Mouse (Mus musculus) ES-E14 (cell line): ENCODE results near the gene Inhba. TPM values are rescaled to one million over a fixed set of nuclear protein-coding genes. Genes with fewer than 3 reads are reported as not detected.

Experiments used
- DNase-seq: peaks from one replicate; pipeline ENCODE4 v3.0.0-alpha.2; 2013; ENCODE audit warnings: low read depth, low spot score
- H3K27ac ChIP-seq: 2 replicates; pipeline ENCODE4 v1.5.1; 2012; ENCODE audit warnings: low read depth, mild to moderate bottlenecking, low read length, moderate library complexity, mixed read lengths; ENCODE audit not compliant: poor library complexity, insufficient read depth, severe bottlenecking
- H3K36me3 ChIP-seq: 2 replicates; pipeline ENCODE4 v1.6.1; 2012; ENCODE audit warnings: mild to moderate bottlenecking, low read length, moderate library complexity, mixed read lengths; ENCODE audit not compliant: control insufficient read depth, poor library complexity, insufficient read depth, severe bottlenecking
- H3K4me1 ChIP-seq, 2 experiments: fragments of 150-350 bp in 1 of 2; sonication (generic) in 1 of 2; 2 replicates each; pipeline ENCODE4 v1.6.1; 2012; ENCODE audit warnings: low read length in 2 of 2, mild to moderate bottlenecking in 1 of 2, mixed read lengths in 1 of 2; ENCODE audit not compliant: control insufficient read depth in 2 of 2, insufficient read depth in 2 of 2, poor library complexity in 1 of 2
- H3K4me3 ChIP-seq, 2 experiments: fragments of 150-350 bp in 1 of 2; sonication (generic) in 1 of 2; 2 replicates each; pipeline ENCODE4 v1.5.1; 2012; ENCODE audit warnings: low read length in 2 of 2, low read depth in 1 of 2, mild to moderate bottlenecking in 1 of 2, mixed read lengths in 1 of 2; ENCODE audit not compliant: insufficient read depth in 1 of 2, poor library complexity in 1 of 2, severe bottlenecking in 1 of 2
- H3K9ac ChIP-seq: 2 replicates; pipeline ENCODE4 v1.6.1; 2012; ENCODE audit warnings: low read depth, mild to moderate bottlenecking, low read length, mixed read lengths; ENCODE audit not compliant: poor library complexity, insufficient read depth, severe bottlenecking
- H3K9me3 ChIP-seq: fragments of 150-350 bp; sonication (generic); 2 replicates; pipeline ENCODE4 v1.6.1; 2012; ENCODE audit warnings: low read depth, mild to moderate bottlenecking, low read length; ENCODE audit not compliant: control insufficient read depth, insufficient read depth
- CHD2 ChIP-seq: IDR thresholded peaks from 2 replicates; pipeline ENCODE4 v1.6.1; 2014; ENCODE audit warnings: mild to moderate bottlenecking, low read depth, low read length, inconsistent platforms
- HCFC1 ChIP-seq: IDR thresholded peaks from 2 replicates; pipeline ENCODE4 v1.6.1; 2012; ENCODE audit warnings: low read length, inconsistent platforms, borderline replicate concordance; ENCODE audit not compliant: insufficient read depth
- MAFK ChIP-seq: IDR thresholded peaks from 2 replicates; pipeline ENCODE4 v1.6.1; 2014; ENCODE audit warnings: mild to moderate bottlenecking, low read depth, low read length, inconsistent platforms; ENCODE audit not compliant: insufficient read depth
- ZC3H11A ChIP-seq: IDR thresholded peaks from 2 replicates; pipeline ENCODE4 v1.6.1; 2012; ENCODE audit warnings: low read depth, mild to moderate bottlenecking, inconsistent platforms, low read length, borderline replicate concordance
- ZNF384 ChIP-seq: IDR thresholded peaks from 2 replicates; pipeline ENCODE4 v1.6.1; 2012; ENCODE audit warnings: low read depth, low read length, inconsistent platforms
- in situ Hi-C, 2 experiments: fragments of 600-800 bp; cut with MboI; formaldehyde crosslinking; loops; one replicate each; pipeline ENCODE4 v1.15.1; 2025; ENCODE audit warnings: low sequenced_read_pairs in 2 of 2, inconsistent platforms in 1 of 2; ENCODE audit not compliant: unreplicated experiment in 2 of 2
- total RNA-seq: library from RNA; depleted of rRNA; stranded (reverse); fragments of 300-350 nt; gene quantifications from 2 replicates; pipeline ENCODE4 v1.2.3, GENCODE M21; 2012

Gene Inhba
- total RNA-seq, 1 experiment, result 7.5 TPM

DNA sequence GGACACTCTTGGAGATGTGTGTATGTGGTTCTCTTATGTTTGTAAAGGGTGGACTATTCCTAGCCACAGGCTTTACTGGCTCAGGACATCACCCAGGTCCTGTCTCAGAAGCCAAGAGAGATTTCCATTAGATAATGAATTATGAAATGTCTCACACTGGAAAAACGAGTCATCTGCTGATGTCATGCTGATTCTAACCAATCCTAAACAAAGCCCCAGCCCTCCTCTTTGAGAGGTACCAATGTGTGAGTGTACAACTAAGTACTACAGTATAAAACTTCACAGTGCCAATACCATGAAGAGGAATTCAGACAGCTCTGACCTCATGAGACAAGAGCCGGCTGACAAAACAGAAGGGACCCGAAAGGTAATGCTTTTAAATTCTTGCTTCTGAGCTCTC lies 2.5 kb downstream of the Inhba start:
- Histone ChIP-seq H3K4me3 (no peak overlapping the region), H3K4me1 (peaks cover 0 to 2% of the 10 kb centered on the region in 2 experiments; a peak in 1 of 4 replicates), H3K36me3 (no peaks in the 10 kb centered on the region), H3K27ac (no peak overlapping the region), H3K9me3 (no peaks in the 10 kb centered on the region), H3K9ac (no peak overlapping the region)
- TF ChIP-seq MAFK (no peak), ZC3H11A (no peak), HCFC1 (no peak)
- no peak for DNase-seq
- in situ Hi-C loops, result loop anchor here in 1 of 2 experiments (25.0 kb wide), 1 partner anchor 748 kb away; no protein-coding TSS in a partner anchor

DNA sequence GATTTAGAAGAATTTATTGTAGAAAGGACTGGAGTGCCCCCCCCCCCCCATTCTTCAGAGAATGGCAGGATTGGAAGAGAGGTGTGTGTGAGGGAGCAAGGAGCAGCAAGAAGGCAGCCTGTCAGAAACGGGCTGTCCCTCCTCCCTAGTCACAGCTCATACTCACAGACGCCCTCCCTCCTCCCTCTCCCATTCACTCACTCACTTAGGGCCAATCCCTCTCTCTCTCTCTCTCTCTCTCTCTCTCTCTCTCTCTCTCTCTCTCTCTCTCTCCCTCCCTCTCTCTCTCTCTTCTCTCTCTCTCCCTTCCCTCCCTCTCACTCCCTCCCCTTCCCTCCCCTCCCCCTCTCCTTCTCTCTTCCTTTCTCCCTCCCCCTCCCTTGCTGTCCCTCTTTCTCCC lies 4.9 kb downstream of the Inhba start:
- Histone ChIP-seq H3K9me3 (no peaks in the 10 kb centered on the region), H3K4me1 (no peaks in the 10 kb centered on the region), H3K4me3 (no peak overlapping the region), H3K9ac (no peak overlapping the region), H3K36me3 (no peaks in the 10 kb centered on the region), H3K27ac (no peak overlapping the region)
- in situ Hi-C loops, result loop anchor here in 1 of 2 experiments (25.0 kb wide), 1 partner anchor 746 kb away; no protein-coding TSS in a partner anchor
- TF ChIP-seq CHD2 (no peak), MAFK (no peak), ZC3H11A (no peak), HCFC1 (no peak), ZNF384 (no peak)
- DNase-seq, result no peak

DNA sequence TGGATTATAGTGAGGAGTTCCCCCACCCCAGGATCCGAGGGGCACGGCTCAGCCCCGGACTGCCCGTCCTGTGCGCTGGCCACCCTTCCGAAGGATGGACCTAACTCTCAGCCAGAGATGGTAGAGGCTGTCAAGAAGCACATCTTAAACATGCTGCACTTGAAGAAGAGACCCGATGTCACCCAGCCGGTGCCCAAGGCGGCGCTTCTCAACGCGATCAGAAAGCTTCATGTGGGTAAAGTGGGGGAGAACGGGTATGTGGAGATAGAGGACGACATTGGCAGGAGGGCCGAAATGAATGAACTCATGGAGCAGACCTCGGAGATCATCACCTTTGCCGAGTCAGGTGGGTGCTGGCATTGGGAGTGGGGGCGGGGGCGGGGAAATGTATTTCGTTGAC lies 5.7 kb downstream of the Inhba start:
- Histone ChIP-seq H3K4me3 (peak overlapping the region; percentile 37 to 48), H3K9ac (no peak overlapping the region), H3K4me1 (no peaks in the 10 kb centered on the region), H3K9me3 (no peaks in the 10 kb centered on the region), H3K36me3 (no peaks in the 10 kb centered on the region), H3K27ac (no peak overlapping the region)
- no peak for DNase-seq
- TF ChIP-seq ZC3H11A (no peak), CHD2 (no peak), MAFK (no peak), ZNF384 (no peak), HCFC1 (no peak)
- in situ Hi-C loops, result loop anchor here in 1 of 2 experiments (25.0 kb wide), 1 partner anchor 745 kb away; no protein-coding TSS in a partner anchor

DNA sequence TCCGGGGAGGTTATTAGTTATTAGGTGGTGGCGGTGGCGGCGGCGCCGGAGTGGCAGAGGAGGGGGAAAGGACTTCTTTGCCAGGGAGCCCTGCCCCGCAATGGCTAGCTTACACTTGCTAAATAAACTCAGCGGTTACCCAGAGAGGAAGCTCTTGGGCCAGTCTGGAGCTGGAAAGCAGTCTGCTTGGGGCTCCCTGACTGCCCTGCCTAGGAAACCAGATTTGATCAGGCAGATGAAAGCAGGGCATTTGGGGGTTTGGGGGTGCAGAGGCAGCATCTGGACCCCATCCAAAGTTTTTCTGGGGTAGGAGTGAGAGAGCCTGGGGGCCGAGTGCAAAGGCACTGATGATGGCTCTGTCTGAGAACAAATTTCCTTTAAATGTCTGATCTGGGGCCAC lies 6.1 kb downstream of the Inhba start:
- no peak for TF ChIP-seq HCFC1
- no peak for TF ChIP-seq ZNF384
- no peak for TF ChIP-seq ZC3H11A
- TF ChIP-seq CHD2, result no peak
- no peak for TF ChIP-seq MAFK
- Histone ChIP-seq H3K27ac (no peak overlapping the region), H3K4me1 (no peaks in the 10 kb centered on the region), H3K36me3 (no peaks in the 10 kb centered on the region), H3K9ac (no peak overlapping the region), H3K9me3 (no peaks in the 10 kb centered on the region), H3K4me3 (peak overlapping the region; percentile 37 to 48)
- in situ Hi-C loops, result loop anchor here in 1 of 2 experiments (25.0 kb wide), 1 partner anchor 745 kb away; no protein-coding TSS in a partner anchor
- no peak for DNase-seq
